Mouse (Mus musculus): ENCODE data around the gene Slc2a4. TPM values are rescaled to one million over a fixed set of nuclear protein-coding genes. Genes with fewer than 3 reads are reported as not detected.
"Not testable (repeated sequence)": the region's sequence is repeated elsewhere in the genome, so short reads cannot be mapped to it uniquely, and the experiment has no call there.

Gene Slc2a4
- polyA plus RNA-seq, 1 experiment = 78.6 TPM

DNA sequence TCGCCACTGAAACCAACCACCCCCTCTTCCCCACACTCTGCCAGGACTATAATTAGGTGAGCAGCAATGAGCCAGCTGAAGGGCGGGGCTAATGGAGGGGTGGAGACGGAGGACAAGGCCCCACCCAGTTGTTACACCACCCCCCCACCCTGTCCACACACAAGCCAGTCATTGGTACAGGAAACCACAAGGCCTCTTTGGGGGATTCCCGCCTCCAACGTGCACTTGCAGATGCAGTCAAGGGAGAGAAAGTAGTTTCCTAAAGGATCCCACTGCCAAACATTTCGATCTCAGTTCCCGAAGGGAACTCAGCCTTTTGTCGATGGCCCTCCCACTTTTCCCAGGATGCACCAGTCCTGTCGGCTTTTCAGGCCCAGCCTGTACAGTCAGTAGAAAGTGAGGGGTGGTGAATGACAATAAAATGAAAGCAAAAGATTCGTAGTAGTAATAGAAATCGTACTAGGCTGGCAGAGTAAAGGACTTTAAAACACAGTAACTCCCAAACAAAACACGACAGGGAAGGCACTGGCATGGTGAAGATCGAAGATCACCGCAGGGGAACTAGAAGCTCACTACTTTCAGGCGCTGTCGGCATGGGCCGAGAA lies 28.2 kb downstream of the Slc2a4 start:
- under 1% methylated on average over 17 of the region's 17 CpGs for WGBS
- peak overlapping the region; percentile 84 for H3K4me3 ChIP-seq (ENCODE audit: insufficient read depth, low read depth, low read length)
- TF ChIP-seq CTCF (conservative IDR thresholded peaks at IDR 0.05; ENCODE audit: insufficient read depth, insufficient read length, low read depth, low read length) = no peak
- no peak for TF ChIP-seq POLR2A (IDR thresholded peaks at IDR 0.05; ENCODE audit: low read depth, low read length)
- peaks cover 10% of the 10 kb centered on the region for H3K4me1 ChIP-seq (ENCODE audit: control insufficient read depth, insufficient read depth, low read length)
- peaks cover 9% of the 10 kb centered on the region; the same call in 1 of the 2 replicates for H3K36me3 ChIP-seq (ENCODE audit: control insufficient read depth, insufficient read depth, low read length)
- H3K27ac ChIP-seq (ENCODE audit: insufficient read depth, low read depth, low read length) = peak overlapping the region; percentile 22
- no peaks in the 10 kb centered on the region for H3K27me3 ChIP-seq (replicated peaks; ENCODE audit: control insufficient read depth, insufficient read depth, low read length)
- peak; percentile 91 for DNase-seq

DNA sequence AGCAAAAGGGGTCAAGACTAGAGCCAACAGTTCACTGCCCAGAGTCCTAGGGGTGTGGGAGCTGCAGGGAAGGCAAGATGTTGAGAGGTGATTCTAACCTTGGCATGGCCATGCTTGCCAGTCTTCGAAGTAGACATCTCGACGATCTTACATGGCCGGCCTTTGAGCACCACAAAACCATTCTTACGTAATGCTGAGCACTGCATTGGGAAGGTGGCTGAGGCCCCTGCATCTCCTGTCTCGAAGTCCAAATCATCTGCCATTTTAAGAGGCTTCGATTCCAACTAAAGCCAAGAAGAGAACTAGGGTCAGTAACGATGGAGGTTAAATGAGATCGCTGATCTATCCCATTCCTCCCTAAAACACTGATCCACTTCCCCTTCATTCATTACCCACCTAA lies 28.9 kb downstream of the Slc2a4 start:
- WGBS = 56% methylated on average over 9 of the region's 9 CpGs
- no peak for DNase-seq
- Histone ChIP-seq H3K27ac (ENCODE audit: insufficient read depth, low read depth, low read length) (no peak overlapping the region), H3K36me3 (ENCODE audit: control insufficient read depth, insufficient read depth, low read length) (peaks cover 9% of the 10 kb centered on the region; the same call in 1 of the 2 replicates), H3K4me3 (ENCODE audit: insufficient read depth, low read depth, low read length) (no peak overlapping the region), H3K27me3 (replicated peaks; ENCODE audit: control insufficient read depth, insufficient read depth, low read length) (no peaks in the 10 kb centered on the region), H3K4me1 (ENCODE audit: control insufficient read depth, insufficient read depth, low read length) (peaks cover 14% of the 10 kb centered on the region)
- TF ChIP-seq CTCF (conservative IDR thresholded peaks at IDR 0.05; ENCODE audit: insufficient read depth, insufficient read length, low read depth, low read length) (no peak), POLR2A (IDR thresholded peaks at IDR 0.05; ENCODE audit: low read depth, low read length) (no peak)

DNA sequence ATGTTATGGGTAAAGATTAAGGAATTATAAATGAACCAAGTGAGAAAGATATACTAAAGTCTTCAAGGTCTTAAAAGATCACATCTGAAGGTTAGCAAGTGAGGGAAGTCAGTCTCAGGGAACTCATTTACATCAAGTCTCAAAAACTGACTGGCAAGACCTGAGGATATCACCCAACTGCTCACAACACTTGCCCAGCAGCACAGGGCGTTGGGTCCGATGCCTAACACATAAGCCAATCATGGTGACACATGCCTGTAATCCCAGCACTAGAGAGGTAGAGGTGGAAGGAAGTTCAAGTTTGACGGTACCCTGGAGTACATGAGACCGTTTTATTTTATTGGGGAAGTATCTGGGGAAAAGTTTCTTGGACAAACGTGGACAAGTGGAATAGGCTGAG lies 29.9 kb downstream of the Slc2a4 start:
- WGBS = 80% methylated on average over 5 of the region's 5 CpGs
- H3K36me3 ChIP-seq (ENCODE audit: control insufficient read depth, insufficient read depth, low read length) = peaks cover 9% of the 10 kb centered on the region; the same call in 1 of the 2 replicates
- TF ChIP-seq POLR2A (IDR thresholded peaks at IDR 0.05; ENCODE audit: low read depth, low read length) (no peak), CTCF (conservative IDR thresholded peaks at IDR 0.05; ENCODE audit: insufficient read depth, insufficient read length, low read depth, low read length) (no peak)
- no peak for DNase-seq
- H3K27me3 ChIP-seq (replicated peaks; ENCODE audit: control insufficient read depth, insufficient read depth, low read length) = no peaks in the 10 kb centered on the region
- peaks cover 19% of the 10 kb centered on the region for H3K4me1 ChIP-seq (ENCODE audit: control insufficient read depth, insufficient read depth, low read length)
- H3K4me3 ChIP-seq (ENCODE audit: insufficient read depth, low read depth, low read length) = no peak overlapping the region
- no peak overlapping the region for H3K27ac ChIP-seq (ENCODE audit: insufficient read depth, low read depth, low read length)

DNA sequence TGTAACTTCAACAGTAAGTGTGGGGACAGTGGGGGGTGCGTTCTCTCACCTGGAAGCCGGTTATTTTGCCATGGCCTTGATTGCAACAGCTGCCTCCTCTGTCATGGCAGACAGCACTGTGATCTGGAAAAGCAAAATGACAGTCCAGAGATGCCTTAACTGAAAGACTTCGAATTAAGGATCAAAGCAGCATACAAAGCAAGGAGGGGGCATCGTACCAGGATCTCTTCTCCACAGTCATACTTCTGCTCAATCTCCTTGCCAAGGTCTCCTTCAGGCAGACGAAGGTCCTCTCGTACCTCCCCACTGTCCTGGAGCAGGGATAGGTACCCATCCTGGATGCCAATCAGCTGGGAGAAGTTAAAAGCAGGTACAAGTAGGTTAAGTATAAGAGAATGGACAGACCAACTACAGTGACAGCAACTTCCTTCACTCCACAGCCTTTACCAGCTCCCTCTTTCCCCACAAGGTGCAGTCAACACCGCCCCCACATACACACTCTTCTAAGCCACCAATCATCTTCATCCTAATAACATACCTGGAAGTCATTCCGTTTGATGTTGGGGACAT lies 30.5 kb downstream of the Slc2a4 start:
- no peak for DNase-seq
- peaks cover 9% of the 10 kb centered on the region; the same call in 1 of the 2 replicates for H3K36me3 ChIP-seq (ENCODE audit: control insufficient read depth, insufficient read depth, low read length)
- H3K4me3 ChIP-seq (ENCODE audit: insufficient read depth, low read depth, low read length) = no peak overlapping the region
- no peak for TF ChIP-seq CTCF (conservative IDR thresholded peaks at IDR 0.05; ENCODE audit: insufficient read depth, insufficient read length, low read depth, low read length)
- TF ChIP-seq POLR2A (IDR thresholded peaks at IDR 0.05; ENCODE audit: low read depth, low read length) = no peak
- 82% methylated on average over 8 of the region's 8 CpGs for WGBS
- no peaks in the 10 kb centered on the region for H3K27me3 ChIP-seq (replicated peaks; ENCODE audit: control insufficient read depth, insufficient read depth, low read length)
- peaks cover 18% of the 10 kb centered on the region for H3K4me1 ChIP-seq (ENCODE audit: control insufficient read depth, insufficient read depth, low read length)
- no peak overlapping the region for H3K27ac ChIP-seq (ENCODE audit: insufficient read depth, low read depth, low read length)

DNA sequence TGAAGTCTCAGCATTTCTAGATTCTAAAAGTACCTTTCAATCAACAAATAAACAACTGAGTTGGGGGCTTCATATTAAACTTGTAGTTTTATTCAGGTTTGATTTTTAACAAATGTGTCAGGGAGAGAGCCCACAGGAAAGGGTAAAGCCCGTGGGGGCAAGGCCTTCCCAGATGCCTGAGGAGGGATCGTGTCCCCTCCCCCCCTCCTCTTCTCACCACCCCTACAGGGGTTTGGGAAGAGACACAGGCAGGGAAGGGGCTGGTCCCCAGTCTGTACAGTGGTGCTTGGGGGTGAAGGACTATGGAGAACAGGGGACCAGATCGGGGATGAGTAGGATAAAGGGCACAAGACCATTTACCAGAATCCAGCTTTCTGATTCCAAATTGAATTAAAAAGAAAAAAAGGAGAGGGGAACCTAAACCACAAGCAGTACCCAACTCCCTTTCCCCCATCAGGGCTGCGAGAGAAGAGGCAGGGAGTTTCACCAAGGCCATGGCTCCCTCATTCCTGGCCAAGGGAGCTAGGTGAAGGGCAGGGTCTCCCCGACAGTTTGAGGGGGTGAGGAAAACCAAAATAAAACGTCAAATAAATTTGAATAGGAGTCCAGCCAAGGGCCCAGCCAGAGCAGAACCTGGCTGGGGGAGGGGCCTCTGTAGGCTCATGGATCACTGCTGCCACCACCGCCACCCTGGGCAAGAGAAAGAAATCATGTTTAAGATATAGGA lies 31.2 kb downstream of the Slc2a4 start:
- DNase-seq; H3K27ac ChIP-seq (ENCODE audit: insufficient read depth, low read depth, low read length); H3K4me3 ChIP-seq (ENCODE audit: insufficient read depth, low read depth, low read length); H3K36me3 ChIP-seq (ENCODE audit: control insufficient read depth, insufficient read depth, low read length); H3K27me3 ChIP-seq (replicated peaks; ENCODE audit: control insufficient read depth, insufficient read depth, low read length): not testable (repeated sequence)
- 50% methylated on average over 7 of the region's 7 CpGs for WGBS
- peaks cover 17% of the 10 kb centered on the region for H3K4me1 ChIP-seq (ENCODE audit: control insufficient read depth, insufficient read depth, low read length)

DNA sequence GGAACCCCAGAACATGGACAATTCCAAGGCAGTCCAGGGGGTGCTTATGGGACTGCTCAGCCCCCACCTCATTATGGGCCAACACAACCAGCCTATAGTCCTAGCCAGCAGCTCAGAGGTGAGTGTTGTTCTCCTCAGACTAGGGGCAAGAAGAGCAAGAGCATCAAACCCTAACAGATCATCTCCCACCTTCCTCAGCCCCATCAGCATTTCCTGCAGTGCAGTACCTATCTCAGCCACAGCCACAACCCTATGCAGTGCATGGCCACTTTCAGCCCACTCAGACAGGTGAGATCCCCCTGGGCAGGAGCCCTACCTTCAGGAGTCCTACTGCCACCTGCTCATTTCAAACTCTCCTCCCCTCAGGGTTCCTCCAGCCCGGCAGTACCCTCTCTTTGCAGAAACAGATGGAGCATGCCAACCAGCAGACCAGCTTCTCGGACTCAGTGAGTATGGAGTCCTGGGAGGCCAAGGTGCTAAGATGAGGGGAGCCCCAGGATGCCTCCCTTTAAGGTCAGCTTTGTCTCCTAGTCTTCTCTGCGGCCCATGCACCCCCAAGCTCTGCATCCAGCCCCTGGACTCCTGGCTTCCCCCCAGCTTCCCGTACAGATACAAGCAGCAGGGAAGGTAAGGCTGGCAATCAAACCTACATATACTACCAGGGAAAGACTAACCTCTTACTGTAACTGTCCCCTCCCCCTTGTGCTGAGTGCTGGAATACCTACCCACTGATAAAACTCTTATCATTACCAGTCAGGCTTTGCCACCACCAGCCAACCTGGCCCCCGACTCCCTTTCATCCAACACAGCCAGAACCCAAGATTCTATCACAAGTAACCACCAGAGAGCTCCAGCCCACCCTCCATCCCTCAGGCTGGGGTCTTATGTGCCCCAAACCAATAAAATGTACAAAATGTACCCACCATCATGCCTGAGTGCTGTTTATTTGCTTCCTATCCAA lies 32.0 kb downstream of the Slc2a4 start:
- Histone ChIP-seq H3K4me1 (ENCODE audit: control insufficient read depth, insufficient read depth, low read length) (peaks cover 17% of the 10 kb centered on the region), H3K4me3 (ENCODE audit: insufficient read depth, low read depth, low read length) (no peak overlapping the region), H3K27ac (ENCODE audit: insufficient read depth, low read depth, low read length) (no peak overlapping the region), H3K36me3 (ENCODE audit: control insufficient read depth, insufficient read depth, low read length) (peaks cover 9% of the 10 kb centered on the region; the same call in 1 of the 2 replicates), H3K27me3 (replicated peaks; ENCODE audit: control insufficient read depth, insufficient read depth, low read length) (no peaks in the 10 kb centered on the region)
- TF ChIP-seq CTCF (conservative IDR thresholded peaks at IDR 0.05; ENCODE audit: insufficient read depth, insufficient read length, low read depth, low read length) (no peak), POLR2A (IDR thresholded peaks at IDR 0.05; ENCODE audit: low read depth, low read length) (no peak)
- WGBS = 57% methylated on average over 5 of the region's 5 CpGs
- no peak for DNase-seq
